Mouse (Mus musculus): ENCODE data around the gene Alg12. TPM values are rescaled to one million over a fixed set of nuclear protein-coding genes. Genes with fewer than 3 reads are reported as not detected.

The Alg12 gene
- polyA plus RNA-seq, 1 experiment from 2014 or later: 8.1 TPM

DNA sequence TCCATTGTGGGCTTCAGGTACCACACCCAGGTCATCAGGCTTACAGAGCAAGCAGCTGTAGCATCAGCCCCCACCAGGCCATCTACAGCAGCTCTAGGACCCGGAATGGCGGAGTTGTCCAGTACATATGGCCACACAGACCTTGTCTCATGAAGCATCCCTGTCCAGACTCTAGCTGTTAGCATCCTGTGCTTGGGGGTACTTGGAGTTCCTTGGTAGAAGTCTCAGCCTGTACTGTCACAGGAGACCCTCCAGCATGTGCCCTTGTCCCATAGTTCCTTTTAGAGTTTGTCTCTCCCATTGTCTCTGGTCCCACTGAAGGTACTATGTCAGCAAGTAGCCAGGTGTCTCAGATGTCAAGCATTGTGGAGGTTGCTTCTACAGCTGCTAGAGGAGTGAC lies 30.5 kb upstream of the Alg12 start:
- no peak overlapping the region for H3K4me3 ChIP-seq (replicated peaks; ENCODE audit: low read depth, low read length)
- no peak overlapping the region for H3K4me2 ChIP-seq (ENCODE audit: low read length)
- H3K27ac ChIP-seq (replicated peaks; ENCODE audit: low read depth, low read length): no peak overlapping the region
- H3K9me3 ChIP-seq (ENCODE audit: control insufficient read depth, low read length): no peaks in the 10 kb centered on the region
- no peak overlapping the region for H3K9ac ChIP-seq (replicated peaks; ENCODE audit: low read length)
- DNase-seq (no peak), ATAC-seq (ENCODE audit: low FRiP score, low TSS enrichment) (no peak)
- no peaks in the 10 kb centered on the region for H3K27me3 ChIP-seq (ENCODE audit: control insufficient read depth, insufficient read depth, low read length)
- H3K36me3 ChIP-seq (ENCODE audit: control insufficient read depth, insufficient read depth, low read length): no peaks in the 10 kb centered on the region
- WGBS: 91% methylated on average over 2 of the region's 2 CpGs
- H3K4me1 ChIP-seq (ENCODE audit: control insufficient read depth, insufficient read depth, low read length): no peaks in the 10 kb centered on the region

- 100% methylated on average over 1 of the region's 1 CpGs for WGBS
- Histone ChIP-seq H3K9me3 (ENCODE audit: control insufficient read depth, low read length) (no peaks in the 10 kb centered on the region), H3K4me2 (ENCODE audit: low read length) (no peak overlapping the region), H3K27me3 (ENCODE audit: control insufficient read depth, insufficient read depth, low read length) (no peaks in the 10 kb centered on the region), H3K4me1 (ENCODE audit: control insufficient read depth, insufficient read depth, low read length) (no peaks in the 10 kb centered on the region), H3K4me3 (replicated peaks; ENCODE audit: low read depth, low read length) (no peak overlapping the region), H3K27ac (replicated peaks; ENCODE audit: low read depth, low read length) (no peak overlapping the region), H3K36me3 (ENCODE audit: control insufficient read depth, insufficient read depth, low read length) (no peaks in the 10 kb centered on the region), H3K9ac (replicated peaks; ENCODE audit: low read length) (no peak overlapping the region)
- no peak for DNase-seq
- ATAC-seq (ENCODE audit: low FRiP score, low TSS enrichment): no peak
These were observed 29.5 kb upstream of the Alg12 start for GRCm38 (mm10) chr15:88848661-88849060.

DNA sequence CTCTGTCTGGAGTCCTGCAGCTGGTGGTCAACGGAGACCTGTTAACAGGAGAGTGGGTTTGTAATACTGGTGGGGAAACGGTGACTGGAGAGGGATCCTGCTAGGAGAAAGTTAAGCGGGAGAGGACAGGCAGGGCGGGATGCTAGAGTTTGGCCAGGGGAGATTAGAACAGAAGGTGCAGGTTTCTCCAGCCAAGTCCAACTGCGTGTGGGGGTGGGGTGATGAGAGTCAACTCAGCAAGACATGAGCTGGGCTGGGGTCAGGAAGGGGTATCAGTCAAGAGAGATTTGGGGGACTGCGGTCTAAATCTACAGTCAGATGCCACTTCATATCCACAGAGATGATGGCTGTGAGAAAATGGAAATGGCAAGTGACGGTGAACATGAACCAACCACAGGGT lies 25.8 kb upstream of the Alg12 start:
- no peak for ATAC-seq (ENCODE audit: low FRiP score, low TSS enrichment)
- H3K36me3 ChIP-seq (ENCODE audit: control insufficient read depth, insufficient read depth, low read length): no peaks in the 10 kb centered on the region
- no peak overlapping the region for H3K4me3 ChIP-seq (replicated peaks; ENCODE audit: low read depth, low read length)
- H3K9ac ChIP-seq (replicated peaks; ENCODE audit: low read length): no peak overlapping the region
- H3K4me2 ChIP-seq (ENCODE audit: low read length): no peak overlapping the region
- H3K27me3 ChIP-seq (ENCODE audit: control insufficient read depth, insufficient read depth, low read length): no peaks in the 10 kb centered on the region
- WGBS: 92% methylated on average over 7 of the region's 7 CpGs
- H3K27ac ChIP-seq (replicated peaks; ENCODE audit: low read depth, low read length): no peak overlapping the region
- H3K9me3 ChIP-seq (ENCODE audit: control insufficient read depth, low read length): no peaks in the 10 kb centered on the region
- no peak for DNase-seq
- no peaks in the 10 kb centered on the region for H3K4me1 ChIP-seq (ENCODE audit: control insufficient read depth, insufficient read depth, low read length)

DNA sequence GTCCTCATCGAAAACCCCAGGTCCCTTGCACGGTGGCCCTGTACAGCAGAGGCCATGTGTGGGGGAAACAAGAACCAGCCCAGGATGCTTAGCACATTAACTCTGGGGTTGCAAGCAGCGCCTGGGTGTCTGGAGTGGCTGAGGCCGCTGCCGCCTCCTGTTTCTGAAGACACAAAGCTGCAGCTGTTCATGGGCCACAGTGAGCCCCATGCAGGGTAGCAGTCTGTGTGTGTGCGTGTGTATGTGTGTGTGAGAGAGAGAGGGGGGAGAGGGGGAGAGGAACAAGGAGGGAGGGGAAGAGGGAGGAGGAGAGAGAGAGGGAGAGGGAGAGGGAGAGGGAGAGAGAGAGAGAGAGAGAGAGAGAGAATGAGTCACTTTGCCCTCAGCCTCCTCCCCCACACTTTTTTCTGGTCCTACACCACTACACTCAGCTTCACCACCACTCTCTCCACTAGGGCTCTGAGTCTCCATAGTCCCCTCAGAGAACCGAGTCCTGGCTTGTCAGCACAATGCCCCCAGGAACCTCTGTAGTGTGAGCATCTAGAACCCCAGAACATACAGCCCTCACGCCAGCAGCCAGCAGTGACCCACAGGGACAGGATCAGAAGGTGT lies 24.5 kb upstream of the Alg12 start:
- Histone ChIP-seq H3K9me3 (ENCODE audit: control insufficient read depth, low read length) (no peaks in the 10 kb centered on the region), H3K4me1 (ENCODE audit: control insufficient read depth, insufficient read depth, low read length) (no peaks in the 10 kb centered on the region), H3K36me3 (ENCODE audit: control insufficient read depth, insufficient read depth, low read length) (no peaks in the 10 kb centered on the region), H3K27me3 (ENCODE audit: control insufficient read depth, insufficient read depth, low read length) (no peaks in the 10 kb centered on the region), H3K4me3 (replicated peaks; ENCODE audit: low read depth, low read length) (no peak overlapping the region), H3K4me2 (ENCODE audit: low read length) (no peak overlapping the region), H3K27ac (replicated peaks; ENCODE audit: low read depth, low read length) (no peak overlapping the region), H3K9ac (replicated peaks; ENCODE audit: low read length) (no peak overlapping the region)
- DNase-seq: no peak
- no peak for ATAC-seq (ENCODE audit: low FRiP score, low TSS enrichment)
- WGBS: 45% methylated on average over 8 of the region's 8 CpGs

GRCm38 (mm10) chr15:88842300-88842673 lies 23.2 kb upstream of the Alg12 start:
- no peak overlapping the region for H3K9ac ChIP-seq (replicated peaks; ENCODE audit: low read length)
- H3K4me1 ChIP-seq (ENCODE audit: control insufficient read depth, insufficient read depth, low read length): peaks cover 9% of the 10 kb centered on the region
- H3K27ac ChIP-seq (replicated peaks; ENCODE audit: low read depth, low read length): no peak overlapping the region
- ATAC-seq (ENCODE audit: low FRiP score, low TSS enrichment): no peak
- 80% methylated on average over 3 of the region's 3 CpGs for WGBS
- no peaks in the 10 kb centered on the region for H3K9me3 ChIP-seq (ENCODE audit: control insufficient read depth, low read length)
- H3K4me2 ChIP-seq (ENCODE audit: low read length): no peak overlapping the region
- no peak overlapping the region for H3K4me3 ChIP-seq (replicated peaks; ENCODE audit: low read depth, low read length)
- DNase-seq: no peak
- H3K36me3 ChIP-seq (ENCODE audit: control insufficient read depth, insufficient read depth, low read length): no peaks in the 10 kb centered on the region
- no peaks in the 10 kb centered on the region for H3K27me3 ChIP-seq (ENCODE audit: control insufficient read depth, insufficient read depth, low read length)

GRCm38 (mm10) chr15:88841580-88842299 lies 22.6 kb upstream of the Alg12 start:
- H3K9ac ChIP-seq (replicated peaks; ENCODE audit: low read length): no peak overlapping the region
- H3K36me3 ChIP-seq (ENCODE audit: control insufficient read depth, insufficient read depth, low read length): no peaks in the 10 kb centered on the region
- H3K27me3 ChIP-seq (ENCODE audit: control insufficient read depth, insufficient read depth, low read length): no peaks in the 10 kb centered on the region
- H3K27ac ChIP-seq (replicated peaks; ENCODE audit: low read depth, low read length): no peak overlapping the region
- H3K9me3 ChIP-seq (ENCODE audit: control insufficient read depth, low read length): no peaks in the 10 kb centered on the region
- peaks cover 12% of the 10 kb centered on the region for H3K4me1 ChIP-seq (ENCODE audit: control insufficient read depth, insufficient read depth, low read length)
- no peak overlapping the region for H3K4me2 ChIP-seq (ENCODE audit: low read length)
- WGBS: 90% methylated on average over 3 of the region's 3 CpGs
- no peak for ATAC-seq (ENCODE audit: low FRiP score, low TSS enrichment)
- H3K4me3 ChIP-seq (replicated peaks; ENCODE audit: low read depth, low read length): no peak overlapping the region
- DNase-seq: no peak

- H3K27me3 ChIP-seq (ENCODE audit: control insufficient read depth, insufficient read depth, low read length): no peaks in the 10 kb centered on the region
- no peak overlapping the region for H3K9ac ChIP-seq (replicated peaks; ENCODE audit: low read length)
- no peak for DNase-seq
- no peak overlapping the region for H3K27ac ChIP-seq (replicated peaks; ENCODE audit: low read depth, low read length)
- 97% methylated on average over 2 of the region's 2 CpGs for WGBS
- no peak overlapping the region for H3K4me3 ChIP-seq (replicated peaks; ENCODE audit: low read depth, low read length)
- no peaks in the 10 kb centered on the region for H3K9me3 ChIP-seq (ENCODE audit: control insufficient read depth, low read length)
- no peak overlapping the region for H3K4me2 ChIP-seq (ENCODE audit: low read length)
- ATAC-seq (ENCODE audit: low FRiP score, low TSS enrichment): no peak
- H3K4me1 ChIP-seq (ENCODE audit: control insufficient read depth, insufficient read depth, low read length): peaks cover 12% of the 10 kb centered on the region
- H3K36me3 ChIP-seq (ENCODE audit: control insufficient read depth, insufficient read depth, low read length): no peaks in the 10 kb centered on the region
These were observed 22.0 kb upstream of the Alg12 start for GRCm38 (mm10) chr15:88841160-88841559.

- DNase-seq (no peak), ATAC-seq (ENCODE audit: low FRiP score, low TSS enrichment) (no peak)
- Histone ChIP-seq H3K9me3 (ENCODE audit: control insufficient read depth, low read length) (no peaks in the 10 kb centered on the region), H3K9ac (replicated peaks; ENCODE audit: low read length) (no peak overlapping the region), H3K4me2 (ENCODE audit: low read length) (no peak overlapping the region), H3K4me1 (ENCODE audit: control insufficient read depth, insufficient read depth, low read length) (peaks cover 12% of the 10 kb centered on the region), H3K27me3 (ENCODE audit: control insufficient read depth, insufficient read depth, low read length) (no peaks in the 10 kb centered on the region), H3K27ac (replicated peaks; ENCODE audit: low read depth, low read length) (no peak overlapping the region; the same call in 1 of the 2 replicates), H3K36me3 (ENCODE audit: control insufficient read depth, insufficient read depth, low read length) (no peaks in the 10 kb centered on the region), H3K4me3 (replicated peaks; ENCODE audit: low read depth, low read length) (no peak overlapping the region)
- WGBS: 68% methylated on average over 10 of the region's 10 CpGs
These were observed 21.0 kb upstream of the Alg12 start for GRCm38 (mm10) chr15:88840126-88840525.

DNA sequence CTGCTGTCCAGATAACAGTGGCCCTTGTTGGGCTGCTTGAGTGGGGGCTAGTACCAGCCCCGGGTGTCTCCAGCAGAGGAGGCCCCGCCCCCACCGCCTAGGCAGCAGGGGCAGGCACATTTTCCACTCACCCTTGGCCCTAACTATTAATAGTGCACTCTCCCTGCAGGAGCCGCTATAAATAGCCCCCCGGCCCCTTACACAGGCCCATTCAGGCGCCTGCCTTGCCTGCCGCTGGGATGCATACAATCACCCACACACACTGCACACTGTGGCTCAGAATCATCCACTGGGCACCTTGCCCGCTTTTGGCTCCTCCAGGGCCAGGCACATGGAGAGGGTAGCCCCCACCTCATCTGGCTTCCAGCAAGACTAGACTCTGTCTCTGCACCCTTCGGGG lies 20.2 kb upstream of the Alg12 start:
- H3K36me3 ChIP-seq (ENCODE audit: control insufficient read depth, insufficient read depth, low read length): no peaks in the 10 kb centered on the region
- 40% methylated on average over 9 of the region's 9 CpGs for WGBS
- H3K4me2 ChIP-seq (ENCODE audit: low read length): no peak overlapping the region
- ATAC-seq (ENCODE audit: low FRiP score, low TSS enrichment) (0 out of 2 replicates have a peak, but pooled peaks have one; percentile 44), DNase-seq (peak; percentile 62)
- no peaks in the 10 kb centered on the region for H3K9me3 ChIP-seq (ENCODE audit: control insufficient read depth, low read length)
- H3K4me1 ChIP-seq (ENCODE audit: control insufficient read depth, insufficient read depth, low read length): peaks cover 12% of the 10 kb centered on the region
- no peak overlapping the region for H3K4me3 ChIP-seq (replicated peaks; ENCODE audit: low read depth, low read length)
- no peaks in the 10 kb centered on the region for H3K27me3 ChIP-seq (ENCODE audit: control insufficient read depth, insufficient read depth, low read length)
- H3K27ac ChIP-seq (replicated peaks; ENCODE audit: low read depth, low read length): 0 out of 2 replicates have a peak overlapping the region, but pooled peaks have one; percentile 38
- no peak overlapping the region for H3K9ac ChIP-seq (replicated peaks; ENCODE audit: low read length)

Measured in midbrain, embryonic 14.5 days (tissue).